Mouse (Mus musculus) neural tube, embryonic 12.5 days (tissue): ENCODE results near the gene Gcnt1. TPM values are rescaled to one million over a fixed set of nuclear protein-coding genes. Genes with fewer than 3 reads are reported as not detected.

Experiments
- ATAC-seq: fragments of 200-750 bp; cut with Nextera tagmentation; 2 replicates; pipeline ENCODE4 v1.8.0; 2017; ENCODE audit warnings: low read depth, mild to moderate bottlenecking, moderate TSS enrichment, moderate library complexity; ENCODE audit not compliant: low FRiP score
- H3K27ac ChIP-seq: fragments of 300-500 bp; sonication (generic); 2 replicates; pipeline ENCODE4 v1.5.1; 2016
- H3K27me3 ChIP-seq: fragments of 300-500 bp; sonication (generic); replicated peaks from 2 replicates; pipeline ENCODE4 v1.6.1; 2016; ENCODE audit warnings: mild to moderate bottlenecking
- H3K36me3 ChIP-seq: fragments of 300-500 bp; sonication (generic); 2 replicates; pipeline ENCODE4 v1.6.1; 2016; ENCODE audit warnings: mild to moderate bottlenecking
- H3K4me1 ChIP-seq: fragments of 300-500 bp; sonication (generic); 2 replicates; pipeline ENCODE4 v1.6.1; 2016
- H3K4me2 ChIP-seq: fragments of 300-500 bp; sonication (generic); replicated peaks from 2 replicates; pipeline ENCODE4 v1.6.1; 2016; ENCODE audit warnings: mild to moderate bottlenecking
- H3K4me3 ChIP-seq: fragments of 300-500 bp; sonication (generic); 2 replicates; pipeline ENCODE4 v1.5.1; 2016
- H3K9ac ChIP-seq: fragments of 300-500 bp; sonication (generic); 2 replicates; pipeline ENCODE4 v1.6.1; 2016; ENCODE audit warnings: mild to moderate bottlenecking
- H3K9me3 ChIP-seq: fragments of 300-500 bp; sonication (generic); 2 replicates; pipeline ENCODE4 v1.6.1; 2016; ENCODE audit warnings: mild to moderate bottlenecking
- WGBS: fragments of 180-500 bp; shearing (Covaris S2); methylation state at CpG from one replicate; pipeline ENCODE4 v1.1.7; 2016; 5-methylcytosine and 5-hydroxymethylcytosine counted together
- polyA plus RNA-seq: library from polyadenylated mRNA; unstranded; fragments of >200 nt; fragmentation: Nextera tagmentation; extraction: Ambion mirVana; gene quantifications from 2 replicates; pipeline ENCODE4 v1.2.1, GENCODE M21; 2016

Gcnt1 gene
- 4.9 and 5.5 TPM in 2 replicates for polyA plus RNA-seq

- Histone ChIP-seq H3K27me3 (no peaks in the 10 kb centered on the region), H3K9me3 (no peaks in the 10 kb centered on the region), H3K27ac (no peak within 1 kb of the TSS), H3K9ac (no peak within 1 kb of the TSS), H3K4me2 (no peak within 1 kb of the TSS), H3K4me1 (no peaks in the 10 kb centered on the region), H3K36me3 (no peaks in the 10 kb centered on the region), H3K4me3 (no peak within 1 kb of the TSS)
- ATAC-seq: no peak
- WGBS: 87% methylated on average over 3 of the region's 3 CpGs
Observed at GRCm38 (mm10) chr19:17372701-17373100, at the start of gene Gcnt1. TSS of gene Gcnt1 (minus strand) at chr19:17372844.

DNA sequence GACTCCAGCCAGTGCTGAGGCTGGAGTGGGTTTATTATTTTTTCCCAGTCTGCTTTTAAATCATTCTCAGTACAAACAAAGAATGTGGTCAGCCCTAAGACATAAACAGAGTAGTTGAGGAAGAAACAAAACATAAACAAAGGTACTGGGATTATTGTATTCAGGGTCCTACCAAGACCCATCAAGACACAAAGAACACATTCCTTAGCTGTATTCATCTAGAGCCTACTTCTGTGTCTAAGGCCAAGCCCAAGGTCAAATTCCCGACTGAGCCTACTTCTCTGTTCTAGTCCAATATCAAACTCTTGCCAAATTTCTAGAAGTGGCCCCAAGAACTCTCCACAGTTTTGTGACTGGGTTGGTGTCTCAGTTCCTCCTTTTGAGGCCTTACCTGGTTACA lies 45.2 kb upstream of the Gcnt1 start:
- H3K4me1 ChIP-seq: no peaks in the 10 kb centered on the region
- no peak overlapping the region for H3K9ac ChIP-seq
- WGBS: 70% methylated on average over 1 of the region's 1 CpGs
- no peaks in the 10 kb centered on the region for H3K36me3 ChIP-seq
- no peak overlapping the region for H3K4me2 ChIP-seq
- no peaks in the 10 kb centered on the region for H3K27me3 ChIP-seq
- no peak for ATAC-seq
- no peaks in the 10 kb centered on the region for H3K9me3 ChIP-seq
- H3K4me3 ChIP-seq: no peak overlapping the region
- no peak overlapping the region for H3K27ac ChIP-seq

GRCm38 (mm10) chr19:17412915-17413459 lies 40.3 kb upstream of the Gcnt1 start:
- Histone ChIP-seq H3K27ac (no peak overlapping the region), H3K36me3 (no peaks in the 10 kb centered on the region), H3K9me3 (no peaks in the 10 kb centered on the region), H3K9ac (no peak overlapping the region), H3K4me1 (no peaks in the 10 kb centered on the region), H3K4me2 (no peak overlapping the region), H3K4me3 (no peak overlapping the region), H3K27me3 (no peaks in the 10 kb centered on the region)
- 75% methylated on average over 4 of the region's 4 CpGs for WGBS
- ATAC-seq: no peak

- no peak for ATAC-seq
- no peak overlapping the region for H3K9ac ChIP-seq
Observed at GRCm38 (mm10) chr19:17410465-17411065, 37.9 kb upstream of the Gcnt1 start.

DNA sequence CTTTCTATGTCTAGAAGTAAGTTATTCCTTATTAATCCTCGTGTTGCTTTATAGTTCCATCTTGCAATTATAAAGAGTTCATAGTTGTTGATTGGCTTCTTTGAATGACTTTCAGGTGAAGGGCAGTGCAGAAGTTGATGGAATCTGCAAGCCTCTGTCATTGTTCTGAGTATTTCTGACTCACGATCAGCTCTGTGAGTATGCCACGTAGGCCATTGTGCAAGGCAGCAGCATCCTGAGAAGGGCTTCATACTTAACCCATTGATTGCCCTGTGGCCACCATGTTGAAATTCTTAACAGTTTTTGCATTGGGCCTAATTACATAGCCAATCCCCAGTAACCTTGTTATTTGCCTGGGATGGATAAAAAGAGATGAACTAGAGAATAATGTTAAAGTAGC lies 36.7 kb upstream of the Gcnt1 start:
- H3K27me3 ChIP-seq: no peaks in the 10 kb centered on the region
- H3K4me1 ChIP-seq: no peaks in the 10 kb centered on the region
- H3K4me3 ChIP-seq: no peak overlapping the region
- no peak for ATAC-seq
- H3K9ac ChIP-seq: no peak overlapping the region
- WGBS: 71% methylated on average over 3 of the region's 3 CpGs
- no peak overlapping the region for H3K27ac ChIP-seq
- H3K4me2 ChIP-seq: no peak overlapping the region
- H3K36me3 ChIP-seq: no peaks in the 10 kb centered on the region
- H3K9me3 ChIP-seq: 0 out of 2 replicates have a peak, but pooled peaks cover 6% of the 10 kb centered on the region

More at GRCm38 (mm10) chr19:17410465-17411065, 37.9 kb upstream of the Gcnt1 start:
- Histone ChIP-seq H3K4me1 (no peaks in the 10 kb centered on the region), H3K4me3 (no peak overlapping the region), H3K9me3 (0 out of 2 replicates have a peak, but pooled peaks cover 6% of the 10 kb centered on the region), H3K4me2 (no peak overlapping the region), H3K27ac (no peak overlapping the region), H3K27me3 (no peaks in the 10 kb centered on the region), H3K36me3 (no peaks in the 10 kb centered on the region)
- 91% methylated on average over 5 of the region's 5 CpGs for WGBS

GRCm38 (mm10) chr19:17408591-17408990 lies 35.9 kb upstream of the Gcnt1 start:
- Histone ChIP-seq H3K36me3 (no peaks in the 10 kb centered on the region), H3K9ac (no peak overlapping the region), H3K4me3 (no peak overlapping the region), H3K27ac (no peak overlapping the region), H3K4me1 (no peaks in the 10 kb centered on the region), H3K27me3 (no peaks in the 10 kb centered on the region), H3K4me2 (no peak overlapping the region), H3K9me3 (0 out of 2 replicates have a peak, but pooled peaks cover 6% of the 10 kb centered on the region)
- no peak for ATAC-seq

DNA sequence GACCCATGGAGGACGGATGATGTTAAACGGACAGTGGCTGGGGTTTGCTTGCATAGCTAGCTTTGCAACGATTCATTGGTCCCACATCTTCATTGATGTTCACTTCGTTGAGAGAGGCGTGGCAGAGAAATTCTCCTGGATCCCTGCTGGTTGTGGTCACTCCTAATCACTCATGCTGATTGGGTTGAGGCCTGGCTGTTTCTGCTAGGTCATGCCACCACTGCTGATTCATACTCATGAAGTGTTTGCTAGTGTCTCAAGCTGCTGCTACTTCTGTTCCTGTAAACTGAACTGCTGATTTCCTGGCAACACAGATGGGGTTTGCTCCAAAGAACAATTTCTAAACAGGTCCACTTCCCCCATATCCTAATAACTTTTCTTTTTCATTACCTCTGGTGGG lies 34.2 kb upstream of the Gcnt1 start:
- H3K4me1 ChIP-seq: no peaks in the 10 kb centered on the region
- no peak for ATAC-seq
- H3K4me2 ChIP-seq: no peak overlapping the region

DNA sequence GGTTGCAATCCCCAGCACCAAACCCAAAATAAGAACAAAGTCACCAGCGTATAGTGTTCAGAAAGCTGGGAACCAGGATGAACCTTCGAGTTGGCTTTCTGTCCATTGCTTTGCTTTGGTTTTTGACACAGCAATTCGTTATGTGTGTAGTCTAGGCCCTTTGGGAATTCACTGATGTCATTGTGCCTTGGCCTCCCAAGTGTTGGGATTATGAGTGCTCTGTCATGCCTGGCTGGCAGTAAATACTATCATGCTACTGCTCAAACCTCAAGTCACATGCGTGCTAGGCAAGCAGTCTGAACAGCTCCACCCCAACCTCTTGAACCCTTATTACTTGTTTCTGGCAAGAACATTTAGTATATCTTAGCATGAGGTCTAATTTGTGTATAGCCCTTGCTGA lies 30.5 kb upstream of the Gcnt1 start:
- H3K27me3 ChIP-seq: no peaks in the 10 kb centered on the region
- no peak overlapping the region for H3K4me2 ChIP-seq
- ATAC-seq: no peak
- H3K36me3 ChIP-seq: peaks cover 19% of the 10 kb centered on the region
- WGBS: 89% methylated on average over 4 of the region's 4 CpGs
- H3K9me3 ChIP-seq: 0 out of 2 replicates have a peak, but pooled peaks cover 6% of the 10 kb centered on the region
- no peaks in the 10 kb centered on the region for H3K4me1 ChIP-seq
- no peak overlapping the region for H3K4me3 ChIP-seq
- H3K27ac ChIP-seq: no peak overlapping the region
- no peak overlapping the region for H3K9ac ChIP-seq

More for the DNA sequence above, 34.2 kb upstream of the Gcnt1 start:
- Histone ChIP-seq H3K27me3 (no peaks in the 10 kb centered on the region), H3K27ac (no peak overlapping the region), H3K36me3 (no peaks in the 10 kb centered on the region), H3K9ac (no peak overlapping the region), H3K4me3 (no peak overlapping the region), H3K9me3 (0 out of 2 replicates have a peak, but pooled peaks cover 6% of the 10 kb centered on the region)
- 91% methylated on average over 5 of the region's 5 CpGs for WGBS

- no peaks in the 10 kb centered on the region for H3K27me3 ChIP-seq
- H3K4me1 ChIP-seq: no peaks in the 10 kb centered on the region
- H3K9ac ChIP-seq: no peak overlapping the region
- 85% methylated on average over 4 of the region's 4 CpGs for WGBS
- H3K4me3 ChIP-seq: no peak overlapping the region
- H3K27ac ChIP-seq: no peak overlapping the region
- H3K36me3 ChIP-seq: peaks cover 19% of the 10 kb centered on the region
- ATAC-seq: no peak
- no peak overlapping the region for H3K4me2 ChIP-seq
- no peaks in the 10 kb centered on the region for H3K9me3 ChIP-seq
Observed at GRCm38 (mm10) chr19:17400571-17400970, 27.9 kb upstream of the Gcnt1 start.

DNA sequence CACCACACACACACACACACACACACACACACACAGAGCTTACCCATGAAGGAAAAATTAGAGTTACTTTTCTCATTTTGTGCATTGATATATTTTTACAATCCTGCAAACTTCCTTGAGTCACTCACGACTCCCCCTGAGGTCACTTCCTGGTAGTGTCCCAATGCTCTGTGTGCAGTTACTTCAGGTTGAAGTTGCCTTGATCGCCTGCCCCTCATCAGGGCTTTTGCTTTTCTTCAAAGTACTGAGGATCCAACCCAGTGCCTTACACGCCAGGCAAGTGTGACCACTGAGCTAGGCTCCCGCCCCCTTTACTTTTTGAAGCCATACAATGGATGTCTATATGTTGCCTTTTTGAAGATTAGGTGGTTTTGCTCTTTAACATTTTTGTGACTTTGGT lies 27.3 kb upstream of the Gcnt1 start:
- Histone ChIP-seq H3K4me3 (no peak overlapping the region), H3K27ac (no peak overlapping the region), H3K4me2 (no peak overlapping the region), H3K36me3 (peaks cover 19% of the 10 kb centered on the region), H3K27me3 (no peaks in the 10 kb centered on the region), H3K9me3 (no peaks in the 10 kb centered on the region), H3K9ac (no peak overlapping the region), H3K4me1 (peaks cover 3% of the 10 kb centered on the region; the same call in 1 of the 2 replicates)
- ATAC-seq: no peak
- WGBS: 86% methylated on average over 4 of the region's 4 CpGs

GRCm38 (mm10) chr19:17397922-17398321 lies 25.3 kb upstream of the Gcnt1 start:
- Histone ChIP-seq H3K9ac (no peak overlapping the region), H3K4me3 (no peak overlapping the region), H3K36me3 (peaks cover 19% of the 10 kb centered on the region), H3K27ac (no peak overlapping the region), H3K4me2 (no peak overlapping the region), H3K27me3 (no peaks in the 10 kb centered on the region), H3K9me3 (no peaks in the 10 kb centered on the region), H3K4me1 (peaks cover 9% of the 10 kb centered on the region)
- ATAC-seq: no peak
- WGBS: 83% methylated on average over 5 of the region's 5 CpGs

DNA sequence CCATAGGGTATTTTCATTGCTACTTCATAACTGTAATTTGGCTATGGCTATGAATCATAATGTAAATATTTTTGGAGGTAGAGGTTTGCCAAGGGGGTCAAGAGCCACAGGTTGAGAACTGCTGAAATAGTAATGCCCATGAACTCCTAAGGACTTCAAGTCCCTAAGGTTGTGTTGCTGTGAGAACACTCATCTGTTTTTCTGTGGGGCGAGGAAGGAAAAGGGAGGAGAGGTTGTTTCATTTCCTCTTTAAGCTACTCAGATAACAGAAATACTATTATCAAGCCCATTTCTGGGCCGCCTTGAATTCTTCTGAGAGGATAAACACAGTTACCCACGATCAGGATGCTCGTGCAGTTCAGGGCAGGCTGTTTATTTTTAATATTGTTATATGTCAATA lies 24.2 kb upstream of the Gcnt1 start:
- no peak overlapping the region for H3K4me2 ChIP-seq
- no peaks in the 10 kb centered on the region for H3K9me3 ChIP-seq
- H3K4me1 ChIP-seq: peaks cover 9% of the 10 kb centered on the region
- no peaks in the 10 kb centered on the region for H3K27me3 ChIP-seq
- no peak for ATAC-seq
- WGBS: 87% methylated on average over 4 of the region's 4 CpGs
- H3K36me3 ChIP-seq: peaks cover 19% of the 10 kb centered on the region
- no peak overlapping the region for H3K9ac ChIP-seq
- H3K4me3 ChIP-seq: no peak overlapping the region
- no peak overlapping the region for H3K27ac ChIP-seq
